Mouse (Mus musculus) induced T-regulatory cell, adult 2 months (primary cell): ENCODE data around the gene Mex3d.

ENCODE experiments used
- DNase-seq: peaks from one replicate; pipeline ENCODE4 v3.0.0-alpha.2; 2012; ENCODE audit warnings: low read depth

The Mex3d gene

DNA sequence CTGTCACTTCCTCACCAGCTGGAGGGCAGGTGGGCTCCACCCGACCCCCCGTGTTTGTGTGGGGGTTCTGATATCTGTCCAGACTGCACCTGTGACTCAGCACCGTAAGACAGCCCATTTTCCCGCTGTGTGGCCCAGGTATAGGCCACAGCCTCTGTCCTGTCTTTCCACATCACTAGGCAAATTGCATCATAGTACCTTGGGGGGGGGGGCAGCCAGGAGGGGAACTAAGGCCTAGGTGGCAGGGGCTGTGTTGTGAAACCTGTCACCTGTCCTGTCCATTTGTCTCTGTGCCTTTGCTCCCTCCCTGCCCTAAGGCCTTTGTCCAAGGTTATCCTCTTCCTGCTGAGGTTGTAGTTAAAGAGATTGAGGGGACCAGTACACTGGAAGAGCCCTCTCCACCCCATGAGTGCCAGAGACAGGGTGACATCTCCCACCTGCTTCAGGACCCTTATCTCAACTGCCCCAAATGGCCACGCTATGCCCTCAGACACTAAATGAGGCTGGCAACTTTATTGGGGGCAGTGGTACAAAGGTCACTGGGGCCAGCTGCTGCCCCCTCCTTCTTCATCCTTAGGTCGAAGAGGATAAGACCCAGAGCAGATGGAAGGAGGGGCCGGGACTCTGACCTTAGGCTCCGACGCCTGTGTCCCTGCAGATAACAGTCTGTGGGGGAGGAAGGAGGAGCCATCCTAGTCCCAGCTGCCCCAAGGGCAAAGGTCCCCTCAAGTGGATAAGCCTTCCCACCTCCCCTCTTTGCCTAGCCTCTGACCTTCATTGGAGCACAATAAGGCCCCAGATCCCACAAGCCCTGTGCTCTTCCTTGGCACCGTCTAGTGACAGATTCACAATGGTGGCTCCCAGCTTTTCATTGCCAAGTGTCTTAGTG lies 55.6 kb downstream of the Mex3d start:
- DNase-seq: no peak

DNA sequence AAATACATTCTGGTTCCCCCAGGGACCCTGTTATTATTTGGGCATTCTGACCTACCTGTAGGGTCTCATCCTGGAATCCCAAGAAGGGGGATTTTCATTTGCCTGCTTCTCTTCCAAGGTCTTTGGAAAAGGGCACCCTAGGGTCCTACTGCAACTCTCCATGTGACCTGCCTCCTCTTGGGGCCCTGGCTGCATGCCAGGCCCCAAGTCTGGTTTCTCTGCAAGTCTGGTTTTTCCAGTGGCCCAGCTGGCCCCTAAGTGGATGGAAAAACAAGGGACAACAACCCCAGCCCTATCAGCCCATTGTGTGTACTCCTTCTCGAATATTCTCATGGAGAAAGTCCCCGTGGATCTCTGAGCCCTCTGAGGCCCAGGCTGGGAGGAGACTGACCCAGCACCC lies 56.6 kb downstream of the Mex3d start:
- DNase-seq: no peak
